Mouse (Mus musculus) urinary bladder, postnatal 4 days (tissue): ENCODE data around the gene Wdr38.

Source experiments
- DNase-seq, 2 experiments: peaks; one replicate each; pipeline ENCODE4 v3.0.0; 2021 to 2022; ENCODE audit warnings: low spot score in 2 of 2

Wdr38 gene

DNA sequence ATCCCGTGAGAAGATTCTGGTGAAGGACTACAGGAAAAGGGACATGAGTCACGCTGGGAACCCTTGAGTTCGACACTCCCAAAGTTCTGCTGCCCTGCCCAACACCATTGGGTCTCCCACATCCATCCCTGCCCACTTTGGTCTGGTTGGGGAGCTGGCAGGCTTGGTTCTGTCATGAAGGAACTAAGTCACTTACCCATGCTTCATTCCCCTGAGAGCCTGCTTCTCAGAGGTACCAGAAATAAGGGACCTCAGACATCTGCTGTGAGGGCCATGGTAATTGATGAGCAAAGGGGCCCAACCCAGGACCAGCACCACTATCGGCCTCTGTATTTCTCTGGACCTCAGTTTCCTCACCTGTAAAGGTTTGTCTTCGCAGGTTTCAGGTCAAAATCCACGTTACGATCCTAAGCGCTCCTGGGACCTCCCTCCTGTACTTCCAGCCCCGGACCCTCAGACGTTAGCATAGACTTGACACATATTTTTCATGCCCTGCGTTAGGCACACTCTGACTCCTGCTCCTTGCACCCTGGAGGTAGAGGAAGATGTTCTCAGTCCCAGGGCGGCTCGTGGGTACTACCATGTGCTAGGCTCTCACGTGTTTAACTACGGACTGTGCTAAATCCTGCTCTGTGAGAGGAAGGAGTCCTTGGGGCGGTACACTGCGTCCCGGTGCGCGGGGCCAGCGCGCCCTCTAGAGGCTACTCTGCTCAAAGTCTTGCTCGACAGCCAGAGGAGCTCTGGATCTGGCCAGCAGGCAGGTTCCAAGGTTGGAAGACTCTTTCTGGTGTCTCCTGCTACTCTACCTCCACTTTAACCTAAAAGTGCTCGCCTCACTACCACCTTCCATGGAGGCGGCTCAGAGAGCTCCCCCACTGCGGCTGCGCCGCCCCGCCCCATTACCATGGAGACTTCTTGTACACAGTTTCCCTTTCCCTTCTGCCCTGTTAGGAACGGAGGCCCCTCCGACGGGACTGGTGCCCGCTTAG, at the start of gene Wdr38:
Gene Wdr38 (plus strand): TSS at position 91 of the 989 bp plus-strand sequence.
- DNase-seq, result peak; percentile 83 to 86

DNA sequence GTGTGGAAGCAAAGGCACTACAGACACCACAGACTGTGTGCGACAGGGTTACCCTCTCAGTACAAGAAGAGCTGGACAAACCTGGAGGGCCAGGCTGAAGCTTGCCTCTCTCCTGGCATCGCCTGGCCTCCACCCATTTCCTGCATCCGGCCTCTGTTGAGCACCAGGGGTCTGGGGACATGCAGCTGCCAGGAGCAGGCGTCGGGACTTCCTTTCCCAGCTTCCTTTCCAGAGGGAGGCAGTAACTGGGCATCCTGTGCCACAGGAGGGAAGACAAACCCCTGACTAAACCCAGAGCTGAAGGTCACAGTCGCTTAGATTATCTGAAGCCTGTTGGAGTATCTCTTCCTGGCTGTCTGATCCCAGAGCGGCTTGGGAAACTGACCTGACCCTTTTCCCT, 49.7 kb upstream of the Wdr38 start:
- no peak for DNase-seq

DNA sequence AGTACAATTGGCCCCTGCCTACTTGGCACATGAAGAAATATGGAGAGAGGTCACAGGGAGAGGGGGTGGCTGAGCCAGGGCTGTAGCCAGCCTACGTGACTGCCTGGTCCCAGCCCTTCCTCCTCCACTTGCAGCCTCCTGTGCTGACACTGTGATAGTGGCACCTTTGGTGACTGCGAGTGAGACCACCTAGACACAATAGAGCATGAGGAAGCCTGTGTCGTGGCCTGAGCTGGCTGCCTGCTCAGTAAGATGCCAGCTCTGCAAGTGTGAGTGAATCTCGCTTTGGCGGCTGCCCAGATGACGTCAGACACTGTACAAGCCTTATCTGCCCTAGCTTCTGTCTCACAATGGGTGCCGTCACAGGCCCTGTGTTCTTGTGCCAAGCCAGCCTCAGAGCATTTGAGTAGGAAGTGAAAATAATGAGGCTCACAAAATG, 47.0 kb upstream of the Wdr38 start:
- peak; percentile 65 to 75 for DNase-seq

DNA sequence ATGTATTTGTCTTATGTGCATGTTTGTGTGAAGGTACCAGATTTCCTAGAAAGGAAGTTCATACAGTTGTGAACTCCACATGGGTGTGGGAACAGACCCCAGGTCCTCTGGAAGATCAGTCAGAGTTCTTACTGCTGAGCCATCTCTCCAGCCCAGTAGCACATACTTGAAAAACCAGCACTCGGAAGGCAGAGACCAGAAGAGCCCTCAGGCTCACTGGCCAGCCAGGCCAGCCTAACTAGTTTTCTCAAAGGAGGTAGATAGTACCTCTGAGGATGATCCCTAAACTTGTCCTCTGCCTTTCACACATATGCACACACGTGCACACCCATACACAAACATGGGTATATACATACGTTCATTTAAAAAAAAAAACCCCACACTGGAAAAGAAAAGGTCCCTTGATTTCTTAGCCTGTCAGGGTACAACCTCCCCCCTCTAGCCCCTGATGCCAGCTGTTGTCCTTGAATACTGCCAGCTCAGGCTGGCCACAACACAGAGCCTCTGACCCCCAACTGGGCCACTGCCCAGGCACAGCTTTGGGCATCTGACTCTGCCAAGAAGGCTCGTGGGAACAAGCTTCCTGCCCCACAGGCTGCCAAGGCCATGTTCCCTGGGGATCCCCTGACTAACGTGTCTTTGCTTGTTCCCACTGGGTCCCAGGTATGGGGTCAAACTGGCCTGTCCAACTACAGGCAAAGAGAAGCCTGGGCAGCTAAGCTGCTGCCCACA, 44.0 kb upstream of the Wdr38 start:
- peak in 1 of 2 experiments; percentile 31 for DNase-seq

DNA sequence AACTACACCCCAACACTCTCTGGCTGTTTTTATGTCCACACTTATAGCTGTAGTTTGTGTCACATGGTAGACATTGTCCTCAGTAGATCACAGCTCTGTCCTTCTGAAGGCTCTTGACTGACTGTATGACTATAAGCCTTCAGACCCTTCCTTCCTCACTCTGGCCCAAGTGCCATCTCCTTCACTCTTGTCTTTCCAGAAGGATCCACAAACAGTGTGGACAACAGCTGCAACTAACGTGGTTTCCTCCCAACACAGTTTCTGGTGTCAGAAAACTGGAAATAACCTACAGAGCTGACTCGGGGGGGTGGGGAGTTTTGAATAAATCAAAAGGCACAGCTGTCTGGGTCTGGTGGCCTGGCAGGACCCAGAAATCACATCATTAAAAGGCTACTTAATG, 41.2 kb upstream of the Wdr38 start:
- no peak for DNase-seq

- DNase-seq, result no peak
Observed at GRCm38 (mm10) chr2:38957671-38958223, 39.5 kb upstream of the Wdr38 start.

- no peak for DNase-seq
Observed at GRCm38 (mm10) chr2:38964198-38964597, 33.1 kb upstream of the Wdr38 start.

DNA sequence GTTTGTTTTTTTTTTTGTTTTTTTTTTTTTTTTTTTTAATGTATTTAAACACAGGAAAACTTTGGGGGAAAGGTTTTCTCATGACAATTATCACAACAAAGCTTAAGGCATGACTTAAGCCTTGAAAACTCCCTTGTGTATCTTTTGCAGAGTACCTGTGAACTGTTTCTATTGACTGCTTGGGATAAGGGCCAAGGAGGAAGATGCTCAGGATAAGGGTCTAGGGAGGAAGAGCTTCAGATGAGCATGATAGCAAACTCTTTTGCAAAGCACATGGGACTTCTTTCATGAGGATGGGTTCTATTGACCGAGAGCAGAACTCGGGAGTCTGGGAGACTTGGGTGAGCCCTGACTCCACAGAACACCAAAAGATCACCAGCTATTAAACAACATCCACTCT, 27.6 kb upstream of the Wdr38 start:
- no peak for DNase-seq

DNA sequence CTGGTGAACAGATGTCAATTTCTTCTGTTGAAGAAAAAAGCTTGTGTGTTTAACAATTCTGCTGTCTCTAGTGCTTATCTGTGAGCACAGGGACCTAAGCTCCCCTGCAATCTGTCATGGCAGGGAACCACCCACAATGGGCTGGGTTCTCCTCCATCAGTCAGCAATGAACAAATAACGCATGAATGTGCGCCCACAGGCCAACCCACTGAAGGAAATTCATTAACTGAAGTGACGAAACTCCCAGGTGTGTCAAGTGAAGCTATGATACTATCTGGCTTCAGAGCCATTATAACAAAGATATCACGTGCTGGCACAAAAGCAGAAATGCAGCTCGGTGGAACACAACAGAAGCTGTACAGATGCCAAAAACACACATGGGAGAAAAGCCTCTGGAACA, 27.2 kb upstream of the Wdr38 start:
- no peak for DNase-seq

- no peak for DNase-seq
Observed at GRCm38 (mm10) chr2:38973223-38973622, 24.1 kb upstream of the Wdr38 start.

- DNase-seq, result no peak
Observed at GRCm38 (mm10) chr2:38973701-38974100, 23.6 kb upstream of the Wdr38 start.

DNA sequence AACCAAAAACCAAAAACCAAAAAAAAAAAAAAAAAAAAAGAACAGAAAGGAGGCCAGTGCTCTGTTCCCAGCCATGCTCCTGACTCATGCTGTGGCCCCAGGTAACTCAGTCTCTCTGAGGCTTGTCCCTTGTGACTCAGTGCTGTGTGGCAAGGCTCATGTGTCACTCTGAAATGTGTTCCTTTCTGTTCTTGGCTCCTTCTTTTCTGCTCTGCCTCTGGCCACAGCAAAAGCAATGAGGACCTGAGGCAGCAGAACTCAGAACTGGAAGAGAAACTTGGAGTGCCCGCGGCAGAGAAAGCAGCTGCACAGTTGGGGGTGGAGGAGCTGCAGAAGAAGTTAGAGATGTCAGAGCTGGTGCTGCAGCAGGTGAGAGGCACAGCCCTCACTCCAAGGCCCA, 23.1 kb upstream of the Wdr38 start:
- no peak for DNase-seq

DNA sequence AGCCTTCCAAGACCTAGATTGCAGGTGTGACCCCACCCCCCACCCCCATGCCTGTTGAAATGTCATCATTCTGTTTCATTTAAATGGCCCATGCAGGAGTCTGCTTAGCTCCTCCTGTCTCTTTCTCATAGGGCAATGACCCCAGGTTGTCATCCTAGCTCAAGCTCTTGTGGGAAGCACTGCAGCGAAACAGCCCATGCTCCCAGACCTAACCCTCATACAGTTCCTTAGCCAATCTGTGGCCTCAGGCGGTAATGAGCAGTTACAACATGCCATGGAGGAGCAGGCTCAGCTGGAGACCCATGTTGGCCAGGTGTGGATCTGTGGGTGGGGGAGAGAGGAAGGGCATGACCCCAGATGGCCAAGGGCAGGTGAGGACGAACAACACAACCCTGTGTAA, 22.1 kb upstream of the Wdr38 start:
- no peak for DNase-seq

GRCm38 (mm10) chr2:38975941-38976805, 21.1 kb upstream of the Wdr38 start:
- DNase-seq, result no peak

DNA sequence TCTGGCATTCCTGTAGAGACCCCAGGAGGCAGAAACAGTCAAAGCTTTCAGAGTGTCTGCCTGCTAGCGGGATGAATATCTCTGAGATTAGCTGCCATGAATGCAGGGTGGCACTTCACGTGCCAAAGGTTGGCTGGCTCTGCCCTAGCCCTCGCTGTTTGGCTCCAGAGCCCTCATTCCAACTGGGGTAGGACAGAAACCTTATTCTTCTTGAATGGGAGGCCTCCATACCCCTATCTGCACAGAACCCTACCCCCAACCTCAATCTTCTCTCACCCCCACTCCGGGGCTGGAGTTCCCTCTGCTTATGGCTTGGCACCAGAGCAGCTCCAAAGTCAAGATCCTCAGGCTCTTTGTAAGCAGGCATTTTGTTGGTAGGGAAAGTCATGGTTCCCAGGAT, 19.4 kb upstream of the Wdr38 start:
- no peak for DNase-seq

DNA sequence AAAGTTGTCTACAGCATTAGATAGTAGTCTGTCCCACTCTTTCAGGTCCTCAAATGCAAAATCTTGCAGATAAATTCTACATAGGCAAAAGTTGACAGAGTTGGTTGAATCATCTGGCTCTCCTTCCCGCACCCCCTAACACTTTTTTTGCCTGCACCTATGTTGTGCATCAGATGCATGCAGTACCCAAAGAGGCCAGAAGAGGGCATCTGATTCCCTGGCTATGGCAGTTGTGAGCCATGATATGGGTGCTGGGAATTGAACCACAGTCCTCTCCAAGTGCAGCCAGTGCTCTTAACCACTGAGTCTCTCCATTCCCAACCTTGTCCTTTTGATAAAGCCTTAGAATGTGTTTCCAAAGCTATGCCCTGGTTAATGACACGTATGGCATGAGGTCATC, 13.8 kb upstream of the Wdr38 start:
- DNase-seq, result no peak

DNA sequence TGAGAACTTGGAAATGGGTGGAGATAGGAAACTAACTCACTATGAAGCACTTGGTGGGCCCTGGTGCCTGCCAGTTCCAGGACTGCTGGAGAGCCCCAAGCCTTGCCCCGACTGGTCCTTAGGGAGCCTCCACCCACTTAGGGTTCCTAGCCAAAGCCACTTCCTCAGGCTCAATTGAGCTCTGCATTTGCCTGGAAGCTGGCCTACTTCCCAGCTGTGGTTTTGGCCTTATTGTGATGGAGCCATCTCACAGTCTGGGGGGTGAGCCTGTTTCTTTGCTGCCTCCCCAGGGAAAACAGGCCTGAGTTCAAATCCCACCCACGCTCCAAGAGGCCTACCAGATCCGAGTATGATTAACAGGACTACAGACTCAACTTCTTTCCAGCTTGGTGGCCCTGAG, 10.7 kb upstream of the Wdr38 start:
- DNase-seq, result no peak

DNA sequence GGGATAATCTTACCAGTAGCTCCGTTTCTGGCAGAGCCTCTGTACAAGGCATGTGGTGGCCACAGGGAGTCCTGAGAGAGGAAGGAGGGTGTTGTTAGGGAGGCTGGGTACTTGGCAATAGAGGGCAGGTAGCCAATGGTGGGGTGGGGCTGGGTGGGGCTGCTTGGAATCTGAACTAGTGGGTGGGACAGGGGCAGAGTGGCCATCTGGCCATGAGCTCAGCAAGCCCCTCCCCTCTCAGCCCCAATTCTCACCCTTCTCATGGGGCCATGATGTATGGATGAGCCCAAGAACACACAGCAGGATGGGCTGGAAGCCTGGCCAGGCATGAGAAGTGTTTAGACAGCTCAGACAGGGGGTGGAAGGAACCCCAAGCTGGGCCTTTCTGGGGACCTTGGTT, 9.9 kb upstream of the Wdr38 start:
- DNase-seq, result no peak

DNA sequence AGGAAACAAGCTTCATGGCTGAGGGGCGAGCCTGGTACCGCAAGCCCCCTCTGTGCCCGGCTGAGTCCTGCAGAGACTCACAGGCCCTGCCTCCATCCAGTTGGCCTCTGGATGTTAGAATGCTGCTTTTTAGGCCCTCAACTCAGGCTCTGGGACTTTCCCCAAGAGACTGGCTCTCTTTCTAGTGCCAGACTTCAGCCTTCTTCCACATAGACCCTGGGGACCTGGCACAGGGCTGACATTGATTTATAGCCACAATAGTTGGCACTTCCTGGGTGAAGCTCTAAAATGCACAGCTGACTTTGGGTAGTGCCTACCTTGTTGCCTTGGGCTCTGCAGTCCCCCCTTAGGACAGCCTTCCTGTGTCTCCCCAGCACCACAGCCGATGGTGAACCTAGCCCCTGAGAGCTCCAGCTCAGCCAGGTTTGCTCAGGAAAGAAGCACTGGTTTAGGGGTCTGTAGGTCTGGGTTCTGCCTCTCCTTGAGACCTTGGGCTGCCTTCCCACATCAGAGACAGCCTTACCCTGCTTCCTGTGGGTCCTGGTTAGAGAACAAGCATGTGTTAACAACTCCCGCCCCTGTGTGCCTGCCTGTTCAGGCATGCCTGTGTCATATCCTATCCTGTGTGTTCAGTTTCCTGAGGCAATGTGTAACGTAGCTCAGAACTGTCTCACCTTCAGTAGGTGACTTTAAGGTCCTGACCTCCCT, 9.3 kb upstream of the Wdr38 start:
- DNase-seq, result no peak

- no peak for DNase-seq
Observed at GRCm38 (mm10) chr2:38988929-38989328, 8.3 kb upstream of the Wdr38 start.

- no peak for DNase-seq
Observed at GRCm38 (mm10) chr2:38992004-38992403, 5.3 kb upstream of the Wdr38 start.
